Mouse (Mus musculus) gastrocnemius, postnatal 10 days (tissue): Measurements from ENCODE around the gene Polr2a. TPM values are rescaled to one million over a fixed set of nuclear protein-coding genes. Genes with fewer than 3 reads are reported as not detected.
A peak's percentile ranks its signal among the peaks of the same experiment; 100 is the strongest.

Source experiments
- DNase-seq: peaks from one replicate; pipeline ENCODE4 v3.0.0; 2021; ENCODE audit warnings: mixed read lengths
- total RNA-seq, 2 experiments: library from RNA; stranded (reverse); gene quantifications; 2 replicates each; pipeline ENCODE4 v1.2.3; 2021

Gene Polr2a
- total RNA-seq, 2 experiments from 2014 or later, result 45.9 to 49.4 TPM

- DNase-seq, result no peak
Observed at GRCm38 (mm10) chr11:69784793-69785272, 26.4 kb upstream of the Polr2a start.

- no peak for DNase-seq
Observed at GRCm38 (mm10) chr11:69781828-69782227, 23.4 kb upstream of the Polr2a start.

GRCm38 (mm10) chr11:69778985-69779384 is 20.5 kb upstream of the Polr2a start:
- no peak for DNase-seq

GRCm38 (mm10) chr11:69778258-69778982 is 20.0 kb upstream of the Polr2a start:
- no peak for DNase-seq

GRCm38 (mm10) chr11:69777504-69778257 is 19.2 kb upstream of the Polr2a start:
- no peak for DNase-seq

- DNase-seq, result no peak
Observed at GRCm38 (mm10) chr11:69776488-69776887, 18.1 kb upstream of the Polr2a start.

GRCm38 (mm10) chr11:69775716-69776115 is 17.3 kb upstream of the Polr2a start:
- no peak for DNase-seq

- DNase-seq, result no peak
Observed at GRCm38 (mm10) chr11:69774961-69775360, 16.5 kb upstream of the Polr2a start.

- no peak for DNase-seq
Observed at GRCm38 (mm10) chr11:69767625-69767909, 9.1 kb upstream of the Polr2a start.

- DNase-seq, result no peak
Observed at GRCm38 (mm10) chr11:69766872-69767624, 8.6 kb upstream of the Polr2a start.

GRCm38 (mm10) chr11:69766126-69766609 is 7.7 kb upstream of the Polr2a start:
- DNase-seq, result peak; percentile 71

GRCm38 (mm10) chr11:69765221-69766125 is 7.0 kb upstream of the Polr2a start, which contains the start of gene Zbtb4:
TSS of gene Zbtb4 (plus strand) at chr11:69765912.
- DNase-seq, result peak; percentile 63

- no peak for DNase-seq
Observed at GRCm38 (mm10) chr11:69763551-69763950, 5.1 kb upstream of the Polr2a start.

GRCm38 (mm10) chr11:69761868-69762267 is 3.4 kb upstream of the Polr2a start, which contains the start of gene Slc35g3:
TSS of gene Slc35g3 (minus strand) at chr11:69761968.
- DNase-seq, result no peak

- no peak for DNase-seq
Observed at GRCm38 (mm10) chr11:69760901-69761200, 2.4 kb upstream of the Polr2a start.

GRCm38 (mm10) chr11:69760160-69760900 is 1.9 kb upstream of the Polr2a start:
- no peak for DNase-seq

GRCm38 (mm10) chr11:69758971-69759721 is 709 bp upstream of the Polr2a start:
- DNase-seq, result peak; percentile 73

- peak; percentile 99 for DNase-seq
Observed at GRCm38 (mm10) chr11:69758090-69758456, 364 bp downstream of the Polr2a start.

GRCm38 (mm10) chr11:69757303-69758089 is 941 bp downstream of the Polr2a start:
- no peak for DNase-seq
